Mouse (Mus musculus) small intestine, adult 10 weeks (tissue): ENCODE results near the gene Riok1. TPM values are rescaled to one million over a fixed set of nuclear protein-coding genes. Genes with fewer than 3 reads are reported as not detected.

ENCODE experiments used
- polyA plus RNA-seq: library from polyadenylated mRNA; stranded (reverse); fragments of 350-450 nt; fragmentation: Illumina TruSeq; extraction: RNeasy Lipid Tissue Mini Kit (QIAGEN cat#74804); gene quantifications from one replicate; pipeline ENCODE4 v1.2.3, GENCODE M21; 2014; ENCODE audit warnings: low replicate concordance

Riok1 gene
- 48.6 TPM for polyA plus RNA-seq

DNA sequence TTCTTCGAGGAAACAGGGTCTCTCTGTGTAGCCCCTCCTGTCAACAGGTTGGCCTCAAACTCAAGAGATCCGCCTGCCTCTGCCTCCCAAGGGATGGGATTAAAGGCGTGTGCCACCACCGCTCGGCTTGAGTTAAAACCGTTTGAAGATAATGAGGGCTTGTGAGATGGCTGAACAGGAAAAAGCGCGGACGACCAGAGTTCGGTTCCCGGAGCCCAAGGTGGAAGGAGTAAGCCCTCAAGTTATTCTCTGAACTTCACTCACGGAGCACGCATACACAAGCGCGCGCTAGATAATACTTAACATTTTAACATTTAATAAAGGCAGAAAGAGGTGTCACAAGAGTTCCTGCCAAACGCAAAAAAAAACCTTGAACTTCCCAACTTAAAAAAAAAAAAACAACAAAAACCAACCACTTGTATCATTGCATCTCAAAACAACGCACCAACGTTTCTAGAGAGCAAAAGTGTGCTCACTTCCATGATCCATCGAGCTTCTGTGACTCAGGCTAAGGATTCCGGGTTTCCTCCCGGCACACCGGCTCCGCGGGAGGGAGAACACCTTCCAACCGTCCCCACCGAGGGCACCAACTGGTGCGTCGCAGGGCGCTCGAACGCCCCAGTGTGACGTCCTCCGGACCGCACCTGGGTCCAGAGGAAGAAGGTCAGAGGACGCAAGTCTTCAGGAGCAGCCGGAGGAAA, at the start of gene Riok1:
TSS of gene Riok1 (plus strand) at position 653 of the 701 bp plus-strand sequence.

DNA sequence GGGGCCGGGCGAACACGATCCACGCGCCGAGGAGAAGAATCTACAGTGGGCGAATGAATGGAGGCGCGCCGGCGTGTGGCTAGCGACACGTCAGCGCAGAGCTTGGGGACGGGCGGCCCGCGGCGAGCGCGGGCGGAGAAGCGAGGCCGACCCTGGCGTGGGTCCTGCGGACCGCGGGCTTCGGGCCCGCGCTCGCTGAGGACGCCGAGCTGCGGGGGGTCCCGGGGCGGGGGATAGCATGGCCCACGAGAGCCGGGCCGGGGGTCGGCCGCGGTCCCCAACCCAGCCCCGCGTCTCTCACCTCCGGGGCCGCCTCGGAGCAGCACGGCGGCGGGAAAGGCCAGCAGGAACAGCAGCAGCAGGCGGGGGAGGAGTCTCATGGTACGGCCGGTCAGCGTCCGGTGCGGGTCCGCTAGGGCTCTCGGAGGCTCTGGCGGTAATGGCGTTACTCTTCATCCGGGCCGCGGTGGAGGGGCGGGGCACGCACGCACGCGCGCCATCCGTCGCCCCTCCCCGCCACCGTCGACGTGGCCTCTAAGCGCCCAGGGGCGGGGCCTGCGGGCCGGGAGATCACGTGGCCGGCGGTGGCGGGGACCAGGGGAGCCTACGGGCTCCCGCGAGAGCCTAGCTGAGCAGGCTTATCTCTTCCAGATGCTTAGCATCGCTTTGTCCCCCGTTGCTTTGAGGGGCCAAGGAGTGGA, 42.9 kb upstream of the Riok1 start, which contains the start of gene Ssr1:
TSS of gene Ssr1 (minus strand) at position 514 of the 701 bp plus-strand sequence.

DNA sequence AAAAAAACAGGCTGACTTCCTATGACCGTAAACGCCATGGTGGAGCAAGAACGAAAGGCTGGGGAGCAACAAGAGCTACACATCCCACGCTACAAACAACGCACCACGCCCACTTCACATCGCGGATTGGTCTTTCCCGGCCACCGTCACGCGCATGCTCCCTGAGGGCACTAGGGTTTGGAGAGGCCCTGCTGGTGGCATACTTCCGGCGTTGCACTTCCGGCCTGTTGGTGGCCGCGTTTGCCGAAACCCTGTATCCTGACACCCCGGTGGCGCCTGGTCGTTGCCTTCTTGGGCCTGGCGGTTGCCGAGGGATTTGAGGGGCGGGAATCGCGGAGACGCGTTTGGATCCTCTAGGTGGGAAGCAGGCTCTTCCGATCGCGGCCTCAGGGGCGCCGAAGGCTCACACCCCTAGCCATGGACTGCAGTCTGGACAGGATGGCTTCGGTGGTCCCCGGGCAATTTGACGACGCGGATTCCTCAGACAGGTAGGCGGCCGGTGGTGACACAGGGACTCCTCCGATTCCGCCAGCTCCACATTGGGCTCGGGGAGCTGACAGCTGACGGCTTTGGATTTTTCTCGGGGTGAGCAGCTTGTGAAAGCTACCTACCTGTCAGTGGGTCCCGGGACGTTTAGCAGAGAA, 371 bp downstream of the Riok1 start, which contains the start of gene Cage1:
TSS of gene Cage1 (minus strand) at position 26 of the 644 bp plus-strand sequence.

Other genes with a start within 250 kb of the Riok1 start
- gene Ssr1, start 42.8 kb upstream of the Riok1 start, polyA plus RNA-seq: 180 TPM
- gene Cage1, start 74 bp downstream of the Riok1 start, polyA plus RNA-seq: 0.63 TPM
- gene Dsp, start 114.3 kb downstream of the Riok1 start, polyA plus RNA-seq: 74.7 TPM
- 84.9 TPM for gene Snrnp48, start 167.9 kb downstream of the Riok1 start, polyA plus RNA-seq